ENCODE assay signal across 18 mouse cellular contexts in genomic region chr13:49154621-49155020, GRCm38 (mm10). TPM values are rescaled to one million over a fixed set of nuclear protein-coding genes. Genes with fewer than 3 reads are reported as not detected.
"Had no signal": no experiment of that assay in that cellular context is flagged by ENCODE, and none has a peak within 500 bp of the region (broad histone marks: within the 10 kb centered on the region; RNA-seq: fewer than 3 reads in every experiment).

No protein-coding gene starts in this region.

- H3K4me3 ChIP-seq: intestine, embryonic 15.5 days; limb, embryonic 12.5 days; limb, embryonic 15.5 days; midbrain, embryonic 12.5 days; midbrain, embryonic 15.5 days; myocyte; neural tube, embryonic 13.5 days had no signal

- H3K36me3 ChIP-seq: intestine, embryonic 15.5 days; limb, embryonic 12.5 days; limb, embryonic 15.5 days; midbrain, embryonic 12.5 days; midbrain, embryonic 15.5 days; neural tube, embryonic 13.5 days had no signal

- H3K4me1 ChIP-seq: limb, embryonic 12.5 days; midbrain, embryonic 12.5 days; midbrain, embryonic 15.5 days had no signal

- H3K27ac ChIP-seq: intestine, embryonic 15.5 days; kidney, postnatal 0 days; limb, embryonic 12.5 days; limb, embryonic 15.5 days; liver, embryonic 14.5 days; macrophage; midbrain, embryonic 12.5 days; midbrain, embryonic 15.5 days; neural tube, embryonic 13.5 days had no signal

- DNase-seq: left cerebral cortex, postnatal 4 days; liver, postnatal 0 days; lung, embryonic 14.5 days; retina, postnatal 1 day; thymus, adult 18-20 months; thymus, postnatal 36 days had no signal

- H3K27me3 ChIP-seq: intestine, embryonic 15.5 days; midbrain, embryonic 15.5 days had no signal

- H3K9ac ChIP-seq: intestine, embryonic 15.5 days; limb, embryonic 12.5 days; limb, embryonic 15.5 days; liver, embryonic 14.5 days; liver, postnatal 0 days; lung, embryonic 14.5 days; midbrain, embryonic 12.5 days; midbrain, embryonic 15.5 days had no signal

- H3K9me3 ChIP-seq: intestine, embryonic 15.5 days; limb, embryonic 12.5 days; limb, embryonic 15.5 days; midbrain, embryonic 12.5 days; midbrain, embryonic 15.5 days had no signal

- H3K4me2 ChIP-seq: intestine, embryonic 15.5 days; limb, embryonic 12.5 days; limb, embryonic 15.5 days; liver, embryonic 11.5 days; lung, embryonic 14.5 days; midbrain, embryonic 12.5 days; midbrain, embryonic 15.5 days; neural tube, embryonic 13.5 days had no signal

- ATAC-seq: liver, postnatal 0 days; lung, postnatal 0 days; midbrain, embryonic 15.5 days had no signal

RNA-seq across cellular contexts. Expression of gene Wnk2, which starts 6.8 kb away (rescaled TPM):
- polyA plus RNA-seq: macrophage, myocyte had no signal
